Mouse (Mus musculus) midbrain, postnatal 0 days (tissue): ENCODE measurements at regions not wholly inside any gene's neighbourhood (a gene's known extent, or its start where the extent isn't known, plus 50 kb on each side); places are given as distances from the start of the nearest gene placed in this dataset.

Experiments used
- ATAC-seq: fragments of 200-750 bp; cut with Nextera tagmentation; 2 replicates; pipeline ENCODE4 v1.8.0; 2017; ENCODE audit warnings: moderate number of reproducible peaks, mild to moderate bottlenecking, moderate TSS enrichment, moderate library complexity; ENCODE audit not compliant: low FRiP score
- DNase-seq: peaks from one replicate; pipeline ENCODE4 v3.0.0-alpha.2; 2015; ENCODE audit warnings: low spot score
- H3K27ac ChIP-seq: fragments of 300-500 bp; sonication (generic); 2 replicates; pipeline ENCODE4 v1.5.1; 2014; ENCODE audit warnings: low read depth, mild to moderate bottlenecking, low read length, mixed read lengths
- H3K27me3 ChIP-seq: fragments of 300-500 bp; sonication (generic); 2 replicates; pipeline ENCODE4 v1.6.1; 2014; ENCODE audit warnings: low read length, control low read depth, mixed read lengths; ENCODE audit not compliant: insufficient read depth
- H3K36me3 ChIP-seq: fragments of 300-500 bp; sonication (generic); 2 replicates; pipeline ENCODE4 v1.6.1; 2014; ENCODE audit warnings: low read length, control low read depth, mixed read lengths; ENCODE audit not compliant: insufficient read depth
- H3K4me1 ChIP-seq: fragments of 300-500 bp; sonication (generic); 2 replicates; pipeline ENCODE4 v1.6.1; 2014; ENCODE audit warnings: mild to moderate bottlenecking, control low read depth, antibody characterized with exemption, low read length, mixed read lengths; ENCODE audit not compliant: insufficient read depth
- H3K4me2 ChIP-seq: fragments of 300-500 bp; sonication (generic); 2 replicates; pipeline ENCODE4 v1.6.1; 2014; ENCODE audit warnings: low read depth, mild to moderate bottlenecking, low read length, mixed read lengths; ENCODE audit not compliant: poor library complexity, severe bottlenecking
- H3K4me3 ChIP-seq: fragments of 300-500 bp; sonication (generic); 2 replicates; pipeline ENCODE4 v1.5.1; 2014; ENCODE audit warnings: low read depth, mild to moderate bottlenecking, low read length, moderate library complexity
- H3K9ac ChIP-seq: fragments of 300-500 bp; sonication (generic); replicated peaks from 2 replicates; pipeline ENCODE4 v1.6.1; 2014; ENCODE audit warnings: mild to moderate bottlenecking, low read length, moderate library complexity, mixed read lengths; ENCODE audit not compliant: poor library complexity, severe bottlenecking
- H3K9me3 ChIP-seq: fragments of 300-500 bp; sonication (generic); 2 replicates; pipeline ENCODE4 v1.6.1; 2016; ENCODE audit warnings: low read length, control low read depth
- CTCF ChIP-seq: IDR thresholded peaks from 2 replicates; pipeline ENCODE4 v1.5.1; 2016; ENCODE audit warnings: antibody characterized with exemption, mild to moderate bottlenecking
- WGBS: fragments of 180-500 bp; shearing (Covaris S2); extraction: QIAGEN DNeasy Blood & Tissue Kit; methylation state at CpG from one replicate; pipeline ENCODE4 v1.1.7; 2014; 5-methylcytosine and 5-hydroxymethylcytosine counted together

GRCm38 (mm10) chr17:79968819-79969218 is 72.9 kb upstream of the Atl2 start:
- no peak overlapping the region for H3K4me3 ChIP-seq
- 82% methylated on average over 9 of the region's 9 CpGs for WGBS
- no peak for TF ChIP-seq CTCF
- ATAC-seq (no peak), DNase-seq (no peak)
- H3K4me1 ChIP-seq, result no peaks in the 10 kb centered on the region
- H3K9me3 ChIP-seq, result no peaks in the 10 kb centered on the region
- H3K36me3 ChIP-seq, result no peaks in the 10 kb centered on the region
- H3K4me2 ChIP-seq, result no peak overlapping the region
- H3K27ac ChIP-seq, result no peak overlapping the region
- H3K9ac ChIP-seq, result no peak overlapping the region
- no peaks in the 10 kb centered on the region for H3K27me3 ChIP-seq

- Histone ChIP-seq H3K4me3 (no peak overlapping the region), H3K27me3 (no peaks in the 10 kb centered on the region), H3K9ac (no peak overlapping the region), H3K36me3 (no peaks in the 10 kb centered on the region), H3K27ac (no peak overlapping the region), H3K4me2 (no peak overlapping the region), H3K9me3 (no peaks in the 10 kb centered on the region), H3K4me1 (no peaks in the 10 kb centered on the region)
- ATAC-seq, result no peak
- WGBS, result 48% methylated on average over 6 of the region's 6 CpGs
- DNase-seq, result no peak
- no peak for TF ChIP-seq CTCF
Observed at GRCm38 (mm10) chr17:79966981-79967380, 71.1 kb upstream of the Atl2 start.

- no peak for TF ChIP-seq CTCF
- no peaks in the 10 kb centered on the region for H3K4me1 ChIP-seq
- no peak overlapping the region for H3K27ac ChIP-seq
- ATAC-seq (no peak), DNase-seq (no peak)
- no peak overlapping the region for H3K9ac ChIP-seq
- no peak overlapping the region for H3K4me3 ChIP-seq
- no peaks in the 10 kb centered on the region for H3K9me3 ChIP-seq
- no peak overlapping the region for H3K4me2 ChIP-seq
- no peaks in the 10 kb centered on the region for H3K36me3 ChIP-seq
- H3K27me3 ChIP-seq, result no peaks in the 10 kb centered on the region
- WGBS, result 87% methylated on average over 8 of the region's 8 CpGs
Observed at GRCm38 (mm10) chr17:79965625-79966024, 69.7 kb upstream of the Atl2 start.

GRCm38 (mm10) chr17:79964850-79965249 is 68.9 kb upstream of the Atl2 start:
- Histone ChIP-seq H3K27me3 (no peaks in the 10 kb centered on the region), H3K36me3 (no peaks in the 10 kb centered on the region), H3K4me3 (no peak overlapping the region), H3K4me1 (no peaks in the 10 kb centered on the region), H3K27ac (no peak overlapping the region), H3K4me2 (no peak overlapping the region), H3K9ac (no peak overlapping the region), H3K9me3 (no peaks in the 10 kb centered on the region)
- ATAC-seq (no peak), DNase-seq (no peak)
- TF ChIP-seq CTCF, result no peak
- WGBS, result 80% methylated on average over 8 of the region's 8 CpGs

- WGBS, result 71% methylated on average over 2 of the region's 2 CpGs
Observed at GRCm38 (mm10) chr17:79963330-79963729, 67.4 kb upstream of the Atl2 start.

GRCm38 (mm10) chr17:79961391-79961790 is 65.5 kb upstream of the Atl2 start:
- no peaks in the 10 kb centered on the region for H3K27me3 ChIP-seq
- no peaks in the 10 kb centered on the region for H3K36me3 ChIP-seq
- H3K9ac ChIP-seq, result no peak overlapping the region
- H3K4me2 ChIP-seq, result no peak overlapping the region
- TF ChIP-seq CTCF, result no peak
- 77% methylated on average over 9 of the region's 9 CpGs for WGBS
- H3K27ac ChIP-seq, result no peak overlapping the region
- ATAC-seq (no peak), DNase-seq (no peak)
- no peaks in the 10 kb centered on the region for H3K9me3 ChIP-seq
- no peak overlapping the region for H3K4me3 ChIP-seq
- H3K4me1 ChIP-seq, result no peaks in the 10 kb centered on the region

More at GRCm38 (mm10) chr17:79963330-79963729, 67.4 kb upstream of the Atl2 start:
- Histone ChIP-seq H3K27ac (no peak overlapping the region), H3K4me2 (no peak overlapping the region), H3K4me3 (no peak overlapping the region), H3K4me1 (no peaks in the 10 kb centered on the region), H3K9ac (no peak overlapping the region), H3K9me3 (no peaks in the 10 kb centered on the region), H3K27me3 (no peaks in the 10 kb centered on the region), H3K36me3 (no peaks in the 10 kb centered on the region)
- DNase-seq, result no peak
- ATAC-seq, result no peak
- no peak for TF ChIP-seq CTCF
